Mouse (Mus musculus) gastrocnemius, postnatal 25 days (tissue): ENCODE results near the gene Tnfsf13. TPM values are rescaled to one million over a fixed set of nuclear protein-coding genes. Genes with fewer than 3 reads are reported as not detected.

Source experiments
- DNase-seq: peaks from one replicate; pipeline ENCODE4 v3.0.0; 2022
- microRNA-seq, 2 experiments: library from miRNA; unstranded; fragments of <30 nt; microRNA quantifications; one replicate each; pipeline ENCODE4 v1.2.0; 2021; ENCODE audit warnings: borderline replicate concordance in 2 of 2
- total RNA-seq, 2 experiments: library from RNA; stranded (reverse); gene quantifications; 1 replicate in 1 of 2; 2 replicates in 1 of 2; pipeline ENCODE4 v1.2.3; 2021

The Tnfsf13 gene
- total RNA-seq, 2 experiments from 2014 or later, result 0.67 to 1.5 TPM

DNA sequence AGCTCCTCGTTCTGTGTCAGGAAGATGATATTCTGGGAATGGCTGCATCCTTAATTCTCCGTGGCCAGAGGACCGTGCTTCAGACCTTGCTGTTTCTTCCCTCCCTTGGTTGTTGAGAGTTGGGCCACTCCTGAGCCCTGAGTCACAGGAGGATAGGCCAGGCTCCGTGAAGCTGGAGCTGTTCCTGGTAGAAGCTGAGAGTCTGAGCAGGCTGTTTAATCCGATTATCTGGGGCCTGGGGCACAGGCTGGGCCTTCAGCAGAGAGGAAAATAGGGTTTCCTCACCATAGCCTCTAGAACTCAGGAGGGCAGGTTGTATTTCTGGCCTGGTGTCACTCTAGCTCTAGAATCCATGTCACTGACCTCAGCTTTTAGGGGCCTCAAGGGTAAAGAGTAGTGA, 32.2 kb downstream of the Tnfsf13 start:
- no peak for DNase-seq

DNA sequence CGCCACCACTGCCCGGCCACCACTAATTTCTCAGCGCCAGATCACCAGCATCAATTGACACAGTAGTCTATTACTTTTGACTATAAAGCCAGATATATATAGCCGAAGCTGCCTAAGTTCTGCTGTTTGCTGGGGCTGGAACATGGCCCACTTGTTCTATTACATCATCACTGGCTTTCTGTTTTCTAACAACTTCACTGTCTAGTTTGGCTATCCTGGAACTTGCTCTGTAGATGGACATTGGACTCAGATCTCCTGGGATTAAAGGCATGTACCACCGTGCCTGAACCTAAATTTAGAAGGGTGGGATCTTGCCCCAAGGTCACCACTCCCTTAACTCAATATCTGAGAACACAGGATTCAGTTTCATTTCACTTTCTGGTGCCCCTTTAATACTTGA, 39.7 kb downstream of the Tnfsf13 start:
- no peak for DNase-seq

DNA sequence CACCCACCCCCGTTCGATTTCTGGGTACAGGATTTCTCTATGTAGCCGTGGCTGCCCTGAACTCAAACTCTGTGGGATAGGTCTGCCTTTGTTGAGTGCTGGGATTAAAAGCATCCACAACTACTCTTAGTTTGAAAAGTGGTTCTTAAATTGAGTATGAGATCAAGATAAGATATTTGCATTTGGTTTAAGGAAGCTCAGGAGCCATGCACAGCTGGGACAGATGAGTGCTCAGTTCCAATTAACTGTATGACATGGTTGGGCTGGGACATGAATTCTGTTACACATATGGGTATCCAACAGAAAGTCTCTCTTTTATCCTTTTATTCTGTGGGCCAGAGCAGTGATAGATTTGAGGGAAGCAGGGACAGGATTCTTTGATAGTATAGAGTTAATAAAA, 50.1 kb downstream of the Tnfsf13 start:
- no peak for DNase-seq

DNA sequence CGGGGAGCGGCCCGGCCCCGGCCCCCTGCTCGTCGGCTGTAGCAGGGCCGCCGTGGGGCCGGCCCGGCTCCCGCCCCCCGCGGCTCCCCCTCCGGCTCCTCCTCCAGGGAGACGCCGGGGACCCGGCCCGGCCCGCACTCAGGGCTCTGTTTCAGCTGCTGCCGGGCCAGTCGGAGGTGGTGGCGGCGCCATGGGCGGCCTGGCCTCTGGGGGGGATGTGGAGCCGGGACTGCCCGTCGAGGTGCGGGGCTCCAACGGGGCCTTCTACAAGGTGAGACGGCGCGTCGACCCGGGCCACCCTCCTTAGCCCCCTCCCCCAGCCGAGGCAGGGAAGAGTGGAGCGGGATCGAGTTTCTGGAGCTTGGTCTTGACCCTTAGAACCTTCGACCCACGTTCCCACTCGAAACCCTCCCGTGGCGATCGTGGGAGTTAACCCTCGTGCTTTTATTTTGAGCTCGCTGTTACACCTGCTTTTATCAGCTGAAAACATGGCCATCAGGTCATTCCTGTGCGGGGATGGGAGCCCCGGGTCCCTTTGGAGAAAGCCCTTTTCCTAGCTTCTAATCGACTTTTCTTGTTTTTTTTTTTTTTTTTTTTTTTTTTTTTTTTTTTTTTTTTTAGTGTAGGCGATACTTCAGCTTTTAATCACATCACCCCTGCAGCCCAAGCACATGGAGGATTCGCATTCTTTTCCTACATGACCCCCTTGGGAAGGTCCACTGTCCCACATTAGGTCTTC, 52.3 kb downstream of the Tnfsf13 start:
- no peak for DNase-seq

Small RNAs within 50 kb of the gene (microRNA-seq; reads per million reads assigned to microRNA genes)
- gene Mir1934 (0.79 to 2.9 reads per million in 2 experiments), gene Mir467f (0 reads per million in 2 experiments)

Other genes with a start within 250 kb of the Tnfsf13 start
- gene Dnah2, start 136.7 kb downstream of the Tnfsf13 start, total RNA-seq, result under 1 TPM; 0.03 to 0.48 TPM
- under 1 TPM; 0.35 to 0.69 TPM for gene Efnb3, start 125.6 kb downstream of the Tnfsf13 start, total RNA-seq
- gene Wrap53, start 105.5 kb downstream of the Tnfsf13 start, total RNA-seq, result 1 to 10 TPM; 3.4 to 3.7 TPM
- gene Trp53, start 105.4 kb downstream of the Tnfsf13 start, total RNA-seq, result 10 to 100 TPM; 12.2 to 12.7 TPM
- 100 to 1,000 TPM; 365 to 378 TPM for gene Atp1b2, start 79.8 kb downstream of the Tnfsf13 start, total RNA-seq
- under 1 TPM in 1 of 2 experiments, not detected in 1; 0.62 TPM for gene Shbg, start 67.9 kb downstream of the Tnfsf13 start, total RNA-seq
- gene Sat2, start 63.8 kb downstream of the Tnfsf13 start, total RNA-seq, result 1 to 10 TPM; 2.3 to 2.8 TPM
- 10 to 100 TPM; 76.0 to 77.1 TPM for gene Fxr2, start 52.8 kb downstream of the Tnfsf13 start, total RNA-seq
- not detected for gene Sox15, start 30.5 kb downstream of the Tnfsf13 start, total RNA-seq
- gene Mpdu1, start 23.1 kb downstream of the Tnfsf13 start, total RNA-seq, result 10 to 100 TPM in 1 of 2 experiments, 1 to 10 TPM in 1; 6.6 to 10.0 TPM
- 1 to 10 TPM; 1.3 to 9.1 TPM for gene Cd68, start 19.6 kb downstream of the Tnfsf13 start, total RNA-seq
- gene Eif4a1, start 13.4 kb downstream of the Tnfsf13 start, total RNA-seq, result 100 to 1,000 TPM in 1 of 2 experiments, 10 to 100 TPM in 1; 99.8 to 102 TPM
- gene Senp3, start 3.7 kb downstream of the Tnfsf13 start, total RNA-seq, result 10 to 100 TPM; 19.1 to 23.5 TPM
- gene Tnfsf12, start 10.1 kb upstream of the Tnfsf13 start, total RNA-seq, result 10 to 100 TPM in 1 of 2 experiments, 1 to 10 TPM in 1; 8.3 to 11.6 TPM
- gene Tnfsfm13, start 10.3 kb upstream of the Tnfsf13 start, total RNA-seq, result 1 to 10 TPM in 1 of 2 experiments, under 1 TPM in 1; 0.87 to 2.1 TPM
- gene Polr2a, start 72.9 kb upstream of the Tnfsf13 start, total RNA-seq, result 10 to 100 TPM; 24.7 to 27.5 TPM
- not detected for gene Slc35g3, start 76.2 kb upstream of the Tnfsf13 start, total RNA-seq
- gene Zbtb4, start 80.1 kb upstream of the Tnfsf13 start, total RNA-seq, result 10 to 100 TPM; 23.0 to 28.1 TPM
- 10 to 100 TPM; 36.2 to 53.1 TPM for gene Chrnb1, start 110.2 kb upstream of the Tnfsf13 start, total RNA-seq
- 1 to 10 TPM; 6.3 to 6.7 TPM for gene Fgf11, start 116.1 kb upstream of the Tnfsf13 start, total RNA-seq
- under 1 TPM; 0.18 to 0.35 TPM for gene Tmem102, start 119.8 kb upstream of the Tnfsf13 start, total RNA-seq
- gene Gm39566, start 129.5 kb upstream of the Tnfsf13 start, total RNA-seq, result not detected
- not detected for gene Spem2, start 132.7 kb upstream of the Tnfsf13 start, total RNA-seq
- gene Spem1, start 136.4 kb upstream of the Tnfsf13 start, total RNA-seq, result not detected
- 1 to 10 TPM; 3.1 to 3.9 TPM for gene Nlgn2, start 152.0 kb upstream of the Tnfsf13 start, total RNA-seq
- gene Tmem256, start 152.7 kb upstream of the Tnfsf13 start, total RNA-seq, result 100 to 1,000 TPM; 126 to 144 TPM
- gene Plscr3, start 160.6 kb upstream of the Tnfsf13 start, total RNA-seq, result 10 to 100 TPM; 10.8 to 13.7 TPM
- gene Tnk1, start 172.9 kb upstream of the Tnfsf13 start, total RNA-seq, result under 1 TPM in 1 of 2 experiments, not detected in 1; 0.11 TPM
- not detected for gene Tmem95, start 192.2 kb upstream of the Tnfsf13 start, total RNA-seq
- gene Kctd11, start 195.6 kb upstream of the Tnfsf13 start, total RNA-seq, result 1 to 10 TPM; 1.7 to 2.2 TPM
- gene Acap1, start 209.8 kb upstream of the Tnfsf13 start, total RNA-seq, result under 1 TPM; 0.26 to 0.38 TPM
- gene 2810408A11Rik, start 215.2 kb upstream of the Tnfsf13 start, total RNA-seq, result not detected
- gene Neurl4, start 215.3 kb upstream of the Tnfsf13 start, total RNA-seq, result 10 to 100 TPM; 25.4 to 26.0 TPM
- 10 to 100 TPM; 34.6 to 35.2 TPM for gene Gps2, start 228.1 kb upstream of the Tnfsf13 start, total RNA-seq
- gene Eif5a, start 236.2 kb upstream of the Tnfsf13 start, total RNA-seq, result 100 to 1,000 TPM; 417 to 422 TPM